Mouse (Mus musculus) erythroblast, embryonic 14.5 days (primary cell): ENCODE results near the gene Met.

Source experiments
- GATA1 ChIP-seq: IDR thresholded peaks from 2 replicates; pipeline ENCODE4 v1.6.1; 2012; ENCODE audit warnings: low read length, inconsistent platforms, mixed read lengths
- TAL1 ChIP-seq: IDR thresholded peaks from 3 replicates; pipeline ENCODE4 v1.6.1; 2012; ENCODE audit warnings: low read length, inconsistent platforms, mixed read lengths

DNA sequence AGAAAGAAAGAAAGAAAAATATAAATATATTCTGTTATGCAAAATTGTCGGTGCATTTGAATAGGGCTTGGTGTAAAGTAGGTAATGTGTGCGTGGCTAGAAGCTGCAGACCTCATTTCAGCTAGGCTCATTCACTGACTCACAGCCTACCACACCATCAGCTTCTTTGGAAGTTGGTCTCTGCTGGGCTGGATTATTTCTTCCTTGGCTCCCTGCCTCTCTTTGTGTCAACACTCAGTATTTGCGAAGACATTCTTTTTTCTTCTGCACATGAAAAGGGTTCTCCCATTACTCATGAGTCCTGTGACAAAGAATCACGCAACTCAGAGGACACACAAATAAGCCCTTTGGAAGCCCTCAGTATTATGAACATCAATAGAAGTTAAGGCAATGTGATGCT lies 37.8 kb downstream of the Met start:
- TF ChIP-seq GATA1 (no peak), TAL1 (no peak)
